Mouse (Mus musculus) effector memory CD4-positive, alpha-beta T cell, adult 5 months (primary cell): ENCODE measurements around the gene Cnnm3. TPM values are rescaled to one million over a fixed set of nuclear protein-coding genes. Genes with fewer than 3 reads are reported as not detected.

Source experiments
- polyA plus RNA-seq: library from polyadenylated mRNA; unstranded; fragments of 100-300 nt; shearing (Covaris generic); gene quantifications from one replicate; pipeline ENCODE4 v1.2.1, GENCODE M21; 2017

Cnnm3 gene
- 25.1 TPM for polyA plus RNA-seq

DNA sequence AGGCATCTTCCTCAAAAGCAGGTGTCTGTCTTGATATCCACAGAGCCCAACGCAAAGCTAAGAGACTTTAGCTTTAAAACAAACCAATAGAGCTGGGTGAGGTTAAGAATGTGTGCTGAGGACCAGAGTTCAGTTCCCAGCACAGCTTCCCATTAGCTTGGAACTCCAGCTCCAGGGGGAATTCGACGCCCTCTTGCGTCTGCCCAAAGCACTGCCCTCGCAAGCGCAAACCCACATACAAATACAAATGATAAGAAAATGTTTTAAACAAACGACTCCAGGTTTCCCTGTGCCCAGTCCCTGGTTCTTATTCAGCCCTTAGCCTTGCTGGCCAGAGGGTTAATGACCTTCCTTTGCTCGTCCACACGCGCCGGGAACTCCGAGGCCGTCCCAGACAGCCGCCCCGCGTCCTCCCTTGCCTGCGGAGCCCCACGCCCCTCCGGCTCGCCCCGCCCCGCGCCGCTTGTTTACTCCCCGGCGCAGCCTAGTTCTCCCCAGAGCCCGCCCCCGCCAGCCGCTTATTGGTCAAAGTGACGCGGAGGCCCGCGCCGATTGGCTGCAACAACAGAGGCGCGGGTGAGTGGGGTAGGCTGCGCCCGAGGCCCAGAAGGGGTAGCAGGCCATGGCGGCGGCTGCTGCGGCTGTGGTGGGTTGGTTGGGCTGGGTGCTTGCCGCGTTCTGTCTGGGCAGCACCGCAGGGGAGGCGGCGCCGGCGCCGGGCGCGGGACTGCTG, at the start of gene Cnnm3:
Gene Cnnm3 (plus strand): TSS at position 579 of the 733 bp plus-strand sequence.

GRCm38 (mm10) chr1:36471181-36472105, 40.2 kb upstream of the Cnnm3 start, which contains the start of gene Cnnm4:
Gene Cnnm4, plus strand, starts transcription at chr1:36471620.

DNA sequence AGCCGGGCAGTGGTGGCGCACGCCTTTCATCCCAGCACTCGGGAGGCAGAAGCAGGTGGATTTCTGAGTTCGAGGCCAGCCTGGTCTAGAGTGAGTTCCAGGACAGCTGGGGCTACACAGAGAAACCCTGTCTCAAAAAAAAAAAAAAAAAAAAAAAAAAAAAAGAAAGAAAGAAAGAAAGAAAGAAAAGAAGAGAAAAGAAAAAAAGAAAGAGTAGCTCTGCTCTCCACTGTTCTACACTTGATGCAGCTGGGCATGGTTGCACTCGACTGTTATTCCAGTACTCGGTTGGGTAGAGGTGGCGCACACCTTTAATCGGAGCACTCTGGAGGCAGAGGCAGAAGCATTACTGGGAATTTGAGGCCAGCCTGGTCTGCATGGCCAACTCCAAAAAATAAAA, 25.1 kb downstream of the Cnnm3 start, which contains the start of gene Ankrd23:
Gene Ankrd23 (minus strand): TSS at position 101 of the 400 bp plus-strand sequence.

DNA sequence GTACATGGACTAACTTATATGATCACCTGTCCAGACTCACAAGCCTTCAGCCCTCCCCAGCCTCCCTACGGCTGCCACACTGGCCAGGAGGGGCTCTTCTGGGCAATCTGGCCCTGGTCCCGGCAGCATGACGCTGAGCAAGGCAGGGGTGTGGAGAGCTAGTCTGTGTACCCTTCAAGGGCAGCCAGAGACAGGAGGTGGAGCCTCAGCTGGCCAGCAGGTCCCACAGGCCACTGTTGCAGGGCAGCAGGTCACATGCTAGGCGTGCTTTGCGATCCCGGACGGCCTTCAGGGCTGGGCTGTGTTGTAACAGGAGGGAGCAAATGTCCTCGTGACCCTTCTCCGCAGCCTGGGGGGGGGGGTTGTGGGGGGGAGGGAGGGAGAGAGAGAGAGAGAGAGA, 27.5 kb downstream of the Cnnm3 start, which contains the start of gene Gm42417:
Gene Gm42417 (minus strand): TSS at position 244 of the 400 bp plus-strand sequence.

DNA sequence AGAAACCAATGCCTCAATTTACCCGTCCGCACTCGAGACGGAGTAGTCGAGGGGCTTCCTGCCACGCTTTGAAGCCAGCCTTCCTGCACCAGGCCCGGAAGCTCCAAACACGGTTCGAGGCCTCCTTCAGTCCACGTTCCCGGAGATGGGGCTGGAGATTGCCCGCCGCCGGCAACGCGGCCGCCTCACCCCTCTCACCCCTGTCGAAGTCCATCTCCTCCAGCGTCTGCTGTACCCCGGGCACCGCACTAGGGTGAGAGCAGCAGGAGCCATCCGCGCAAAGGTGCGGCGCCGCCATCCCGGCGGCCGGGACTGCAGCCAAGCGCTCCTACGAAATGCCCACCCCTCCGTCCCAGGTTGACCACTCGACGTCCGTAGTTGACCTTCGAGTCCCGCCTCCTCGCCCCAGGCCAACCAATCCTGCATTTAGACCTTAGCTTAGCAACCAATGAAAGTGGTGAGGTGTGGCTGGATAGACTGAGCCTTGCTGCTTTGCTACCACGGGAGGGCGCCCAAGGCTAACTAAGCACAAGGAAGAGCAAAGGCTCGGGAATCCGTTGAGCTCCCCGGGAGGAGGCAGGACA, 35.3 kb downstream of the Cnnm3 start, which contains the start of gene Ankrd39:
Gene Ankrd39 (minus strand): TSS at position 558 of the 584 bp plus-strand sequence.

GRCm38 (mm10) chr1:36558031-36558993, 46.6 kb downstream of the Cnnm3 start, which contains the start of gene Sema4c:
Gene Sema4c, minus strand, starts transcription at chr1:36558349.

Other genes with a start within 250 kb of the Cnnm3 start
- gene Neurl3, start 237.2 kb upstream of the Cnnm3 start, polyA plus RNA-seq: 602 TPM
- 634 TPM for gene Arid5a, start 204.1 kb upstream of the Cnnm3 start, polyA plus RNA-seq
- gene Kansl3, start 142.7 kb upstream of the Cnnm3 start, polyA plus RNA-seq: 89.9 TPM
- gene Fer1l5, start 139.6 kb upstream of the Cnnm3 start, polyA plus RNA-seq: 0.51 TPM
- 23.3 TPM for gene Lman2l, start 66.6 kb upstream of the Cnnm3 start, polyA plus RNA-seq
- gene Cnnm4, start 40.2 kb upstream of the Cnnm3 start, polyA plus RNA-seq: 4.6 TPM
- gene Ankrd23, start 25.0 kb downstream of the Cnnm3 start, polyA plus RNA-seq: 12.6 TPM
- gene Gm42417, start 27.6 kb downstream of the Cnnm3 start, polyA plus RNA-seq: 1.9 TPM
- gene Ankrd39, start 35.6 kb downstream of the Cnnm3 start, polyA plus RNA-seq: 22.4 TPM
- 1.1 TPM for gene Sema4c, start 46.5 kb downstream of the Cnnm3 start, polyA plus RNA-seq
- gene Fam178b, start 171.3 kb downstream of the Cnnm3 start, polyA plus RNA-seq: not detected
- gene Cox5b, start 179.6 kb downstream of the Cnnm3 start, polyA plus RNA-seq: 376 TPM
- not detected for gene 4933424G06Rik, start 198.3 kb downstream of the Cnnm3 start, polyA plus RNA-seq
- gene Actr1b, start 202.6 kb downstream of the Cnnm3 start, polyA plus RNA-seq: 54.3 TPM
- 186 TPM for gene Zap70, start 249.9 kb downstream of the Cnnm3 start, polyA plus RNA-seq